Mouse (Mus musculus): ENCODE data around the gene Aff3.

Gene Aff3

DNA sequence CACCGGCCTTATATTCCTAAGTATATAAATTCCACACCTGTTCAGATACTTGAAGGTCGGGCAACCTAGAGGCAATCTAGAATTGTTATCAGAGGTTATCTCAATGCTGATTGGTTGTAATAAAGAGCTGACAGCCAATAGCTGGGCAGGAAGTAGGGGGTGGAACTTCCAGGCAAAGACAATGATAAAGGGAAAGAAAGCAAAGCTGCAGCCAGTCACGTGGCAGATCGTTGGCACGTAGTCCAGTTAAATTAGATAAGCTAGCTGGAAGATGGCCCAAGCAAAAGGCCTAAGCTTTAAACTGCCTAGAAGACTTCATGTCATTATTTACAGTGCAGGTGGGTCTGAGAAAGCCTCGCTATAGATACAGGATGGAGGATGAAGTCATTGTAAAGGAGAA lies 531.8 kb downstream of the Aff3 start:
- no peak for DNase-seq

DNA sequence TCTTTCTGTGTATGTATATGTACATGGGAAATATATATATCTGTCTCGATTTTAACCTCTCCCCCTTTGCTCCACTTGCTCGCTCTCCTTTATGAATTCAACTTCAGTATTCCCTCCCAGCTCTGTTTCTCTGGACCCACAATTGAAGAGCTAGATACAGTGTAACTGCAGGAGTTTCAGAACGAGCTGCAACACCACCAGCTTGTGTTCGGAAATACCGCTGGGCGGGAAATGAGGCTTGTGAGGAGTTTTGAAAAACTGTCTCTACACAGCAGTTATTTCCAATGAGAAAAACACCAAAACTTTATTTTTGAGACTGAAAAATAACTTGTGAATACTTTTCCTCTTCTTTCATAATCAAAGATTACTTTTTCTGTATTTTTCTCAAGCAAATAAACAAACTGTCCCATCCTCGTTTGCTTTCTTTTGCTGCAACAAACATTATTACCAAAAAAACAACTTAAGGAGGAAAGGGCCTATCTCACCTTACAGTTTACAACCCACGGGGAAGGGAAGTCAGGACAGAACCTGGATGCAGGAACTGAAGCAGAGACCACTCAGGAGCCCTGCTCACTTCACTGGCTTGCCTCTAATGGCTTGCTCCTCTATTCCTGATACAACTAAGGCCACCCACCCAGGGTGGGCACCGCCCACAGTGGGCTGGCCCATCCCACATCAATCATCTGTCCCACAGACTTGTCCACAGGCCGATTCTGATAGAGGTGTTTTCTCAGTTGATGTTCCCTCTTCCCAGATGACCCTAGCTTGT lies 533.9 kb downstream of the Aff3 start:
- DNase-seq, result peak; percentile 28

DNA sequence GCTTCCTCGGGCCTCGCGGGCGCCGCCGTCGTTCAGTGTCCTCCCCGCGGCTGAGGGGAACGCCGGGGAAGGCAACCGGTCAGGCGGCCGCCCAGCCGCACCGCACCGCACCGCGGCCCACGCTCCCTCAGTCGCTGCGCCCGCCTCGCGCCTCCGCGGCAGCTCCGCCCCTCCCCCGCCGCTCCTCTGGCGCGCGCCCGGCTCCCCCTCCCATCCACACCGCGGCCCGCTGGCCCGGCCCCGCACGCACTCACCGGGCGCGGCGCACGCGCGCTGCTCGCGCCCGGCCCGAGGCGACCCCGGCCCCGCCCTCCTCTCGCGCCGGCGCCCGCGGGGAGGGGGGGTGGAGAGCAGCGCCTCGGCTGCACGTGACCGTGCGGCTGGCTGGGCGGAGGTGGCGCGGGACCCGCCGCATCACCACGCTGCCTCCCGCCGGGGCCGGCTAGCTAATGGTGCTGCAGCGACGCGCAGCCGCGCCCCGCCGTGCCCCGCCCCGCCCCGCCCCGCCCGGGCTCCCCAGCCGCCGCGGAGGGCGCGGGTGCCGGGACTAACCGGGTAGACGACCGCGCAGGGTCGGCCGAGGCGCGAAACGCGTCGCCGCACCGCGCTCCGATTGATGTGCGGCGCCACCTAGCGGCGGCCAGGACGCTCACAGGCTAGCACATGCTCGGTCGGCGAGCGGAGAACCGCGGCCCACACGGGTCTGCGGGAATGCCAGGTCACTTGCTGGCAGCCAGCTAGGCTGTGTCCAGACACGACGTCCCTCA lies 535.1 kb downstream of the Aff3 start, which contains the start of gene Rev1:
TSS of gene Rev1 (minus strand) at position 301 of the 767 bp plus-strand sequence.
- DNase-seq, result peak; percentile 94

DNA sequence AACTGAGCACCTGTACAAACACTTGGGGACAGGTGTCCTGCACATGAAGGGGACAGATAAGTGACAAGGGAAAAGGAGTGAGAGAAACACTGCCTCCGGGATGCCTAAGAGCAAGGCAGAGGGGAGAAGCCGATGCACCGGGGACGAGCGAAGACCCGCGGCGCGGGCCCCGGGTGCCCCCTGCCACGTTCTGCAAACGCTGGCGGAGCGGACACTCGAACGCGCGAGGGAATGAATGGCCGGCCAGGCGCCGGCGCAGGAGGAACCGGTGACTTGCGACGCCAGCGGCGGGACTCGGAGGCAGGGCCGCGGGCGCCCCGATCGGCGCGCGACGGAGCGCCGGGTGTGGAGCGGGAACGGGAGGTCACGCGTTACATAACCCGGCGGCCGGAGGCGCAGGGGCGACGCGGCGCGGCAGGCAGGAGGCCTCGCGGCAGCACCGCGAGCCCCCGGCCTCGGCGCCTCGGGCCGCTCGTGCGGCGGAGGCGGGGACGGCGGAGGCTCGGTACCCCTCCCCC lies 535.8 kb downstream of the Aff3 start:
- peak; percentile 75 for DNase-seq
